Mouse (Mus musculus): ENCODE measurements around the gene Slc2a9. TPM values are rescaled to one million over a fixed set of nuclear protein-coding genes. Genes with fewer than 3 reads are reported as not detected.
A peak's percentile ranks its signal among the peaks of the same experiment; 100 is the strongest.
"Not testable (repeated sequence)": the region's sequence is repeated elsewhere in the genome, so short reads cannot be mapped to it uniquely, and the experiment has no call there.

Gene Slc2a9
- polyA plus RNA-seq, 1 experiment from 2014 or later = 0.26 TPM

DNA sequence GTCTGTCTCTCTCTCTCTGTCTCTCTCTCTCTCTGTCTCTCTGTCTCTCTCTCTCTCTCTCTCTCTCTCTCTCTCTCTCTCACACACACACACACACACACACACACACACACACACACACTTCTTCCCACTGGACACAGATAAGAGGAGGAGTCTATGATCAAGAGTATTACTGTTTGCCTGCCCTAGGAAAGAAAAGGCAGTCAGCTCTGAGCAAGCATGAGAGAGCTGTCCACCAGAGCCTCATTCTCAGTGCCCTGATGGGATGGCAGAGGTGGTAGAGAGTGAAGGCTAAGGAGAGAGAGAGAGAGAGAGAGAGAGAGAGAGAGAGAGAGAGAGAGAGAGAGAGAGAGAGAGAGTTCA, 23.4 kb downstream of the Slc2a9 start:
- peak overlapping the region; percentile 45; the same call in 1 of the 2 replicates for H3K4me2 ChIP-seq
- 0 out of 2 replicates have a peak, but pooled peaks have one; percentile 10 for ATAC-seq (replicated peaks)
- H3K4me1 ChIP-seq; H3K9ac ChIP-seq; H3K9me3 ChIP-seq; H3K4me3 ChIP-seq; H3K27ac ChIP-seq; H3K27me3 ChIP-seq (replicated peaks); H3K36me3 ChIP-seq (replicated peaks): not testable (repeated sequence)

DNA sequence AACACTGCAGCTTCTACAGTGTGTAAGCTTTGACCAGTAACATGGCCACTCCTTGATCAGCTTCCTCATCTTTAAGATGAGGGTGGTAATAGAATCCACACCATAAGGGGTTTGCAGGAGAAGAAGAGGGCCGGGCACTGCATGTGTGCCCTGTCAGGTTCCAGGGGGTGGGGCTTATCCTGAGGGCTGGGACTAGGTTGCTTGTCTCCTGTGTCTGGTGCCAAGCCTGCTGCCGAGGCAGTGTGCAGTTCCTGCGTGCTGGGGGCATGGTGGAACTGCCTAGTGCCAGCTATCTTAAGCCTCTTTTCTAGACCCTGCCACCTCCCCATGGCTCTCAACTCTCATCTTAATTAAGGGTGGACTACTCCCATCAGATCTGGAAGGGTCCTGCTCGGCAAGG, 23.9 kb downstream of the Slc2a9 start:
- ATAC-seq (replicated peaks) = 0 out of 2 replicates have a peak, but pooled peaks have one; percentile 37
- Histone ChIP-seq H3K9me3 (no peaks in the 10 kb centered on the region), H3K36me3 (replicated peaks) (no peaks in the 10 kb centered on the region), H3K9ac (no peak overlapping the region), H3K4me2 (no peak overlapping the region), H3K4me1 (peaks cover 8% of the 10 kb centered on the region; the same call in 1 of the 2 replicates), H3K27ac (no peak overlapping the region), H3K27me3 (replicated peaks) (no peaks in the 10 kb centered on the region; the same call in 1 of the 2 replicates), H3K4me3 (no peak overlapping the region)
- WGBS = 42% methylated on average over 4 of the region's 4 CpGs

DNA sequence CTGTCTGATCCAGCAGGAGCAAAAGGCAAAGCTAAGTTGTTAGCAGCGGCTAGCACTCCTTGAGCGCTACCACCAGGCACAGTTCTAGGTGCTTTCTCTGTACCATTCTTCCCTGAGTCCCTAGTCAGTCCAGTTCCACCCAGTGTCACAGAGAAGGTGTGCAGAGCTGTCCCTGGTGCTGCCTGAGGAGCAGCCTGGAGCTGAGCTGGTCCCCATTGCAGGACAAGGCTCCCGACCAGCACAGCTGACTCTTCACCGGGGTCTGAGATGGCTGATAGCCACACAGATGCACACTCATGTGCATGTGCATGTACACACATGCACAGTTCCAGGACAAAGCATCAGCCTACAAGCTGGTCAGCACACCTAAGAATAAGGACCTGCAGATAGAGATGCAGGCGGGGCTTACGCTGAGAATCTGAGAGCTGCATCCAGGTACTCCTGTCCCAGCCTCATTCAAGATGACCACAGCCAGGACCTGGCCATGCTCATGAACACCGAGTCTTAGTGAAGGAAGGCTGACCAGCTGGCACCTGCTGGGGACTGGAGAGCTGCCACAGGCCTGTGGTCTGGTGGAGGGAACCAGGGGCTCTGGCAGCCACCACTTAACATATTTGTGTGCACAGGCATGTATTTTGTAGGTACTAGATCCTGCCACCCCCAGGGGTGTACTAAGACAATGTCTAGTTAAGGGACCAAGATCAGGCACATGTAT, 25.1 kb downstream of the Slc2a9 start:
- H3K4me2 ChIP-seq = no peak overlapping the region
- H3K36me3 ChIP-seq (replicated peaks) = no peaks in the 10 kb centered on the region
- no peak overlapping the region for H3K27ac ChIP-seq
- H3K9me3 ChIP-seq = no peaks in the 10 kb centered on the region
- peaks cover 8% of the 10 kb centered on the region; the same call in 1 of the 2 replicates for H3K4me1 ChIP-seq
- no peaks in the 10 kb centered on the region; the same call in 1 of the 2 replicates for H3K27me3 ChIP-seq (replicated peaks)
- H3K9ac ChIP-seq = no peak overlapping the region
- no peak overlapping the region for H3K4me3 ChIP-seq
- ATAC-seq (replicated peaks) = no peak
- 88% methylated on average over 7 of the region's 7 CpGs for WGBS

DNA sequence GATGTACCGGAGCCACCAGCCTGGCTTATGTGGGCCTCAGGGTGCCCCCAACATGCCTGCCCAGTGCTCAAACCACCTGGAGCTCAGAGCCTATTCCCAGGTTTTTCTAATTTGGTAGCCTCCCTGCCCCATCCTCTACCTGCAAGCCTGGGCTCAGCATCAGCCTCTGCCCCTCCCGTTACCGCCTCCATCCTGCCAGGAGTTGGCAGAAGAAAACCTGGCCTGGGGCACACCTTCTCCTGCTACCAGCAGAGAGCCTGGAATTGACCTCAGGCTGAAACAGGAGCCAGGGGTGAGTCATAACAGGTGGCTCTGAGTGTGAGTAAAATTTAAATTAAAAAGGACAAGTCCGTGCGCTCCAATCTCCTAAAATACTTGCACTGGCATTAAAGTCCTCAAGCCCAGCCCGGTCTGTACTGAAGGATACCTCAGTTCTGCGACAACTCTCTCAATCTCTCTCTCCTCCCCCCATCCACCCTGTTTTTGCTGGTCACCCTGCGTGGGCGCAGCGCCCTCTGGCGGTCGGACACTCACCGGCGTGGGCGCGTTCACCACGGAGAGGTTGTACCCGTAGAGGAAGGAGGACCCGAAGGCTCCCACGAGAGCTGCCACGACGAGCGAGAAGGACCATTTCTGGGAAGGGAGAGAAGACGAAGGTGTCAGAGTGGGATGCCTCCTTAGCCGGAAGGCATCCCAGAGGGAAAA, 25.9 kb downstream of the Slc2a9 start:
- Histone ChIP-seq H3K4me1 (peaks cover 8% of the 10 kb centered on the region; the same call in 1 of the 2 replicates), H3K9me3 (no peaks in the 10 kb centered on the region), H3K4me2 (no peak overlapping the region), H3K27me3 (replicated peaks) (no peaks in the 10 kb centered on the region; the same call in 1 of the 2 replicates), H3K36me3 (replicated peaks) (no peaks in the 10 kb centered on the region), H3K27ac (no peak overlapping the region), H3K4me3 (no peak overlapping the region), H3K9ac (no peak overlapping the region)
- WGBS = 90% methylated on average over 25 of the region's 25 CpGs
- no peak for ATAC-seq (replicated peaks)

DNA sequence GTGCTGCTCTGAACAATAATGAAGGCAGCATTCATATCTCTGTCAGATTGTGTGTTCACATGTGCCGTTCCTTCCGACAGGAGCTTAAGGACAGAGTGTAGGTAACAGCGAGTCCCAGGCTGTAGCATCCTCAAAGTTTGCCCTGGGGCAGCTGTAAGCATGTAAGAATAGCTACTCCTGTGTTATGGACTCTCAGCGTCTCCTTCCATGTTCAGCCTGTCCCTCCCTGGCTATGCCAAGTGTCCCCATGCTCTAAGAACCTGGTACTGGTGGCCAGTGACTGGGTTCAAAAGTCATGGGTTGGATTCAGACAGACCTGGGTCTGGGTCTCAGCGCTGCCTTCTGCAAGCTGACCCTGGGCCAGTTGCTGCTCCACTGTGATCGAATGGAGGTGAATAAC, 32.1 kb downstream of the Slc2a9 start:
- no peaks in the 10 kb centered on the region for H3K9me3 ChIP-seq
- no peak overlapping the region for H3K27ac ChIP-seq
- H3K9ac ChIP-seq = no peak overlapping the region
- no peaks in the 10 kb centered on the region for H3K36me3 ChIP-seq (replicated peaks)
- no peak overlapping the region for H3K4me2 ChIP-seq
- no peaks in the 10 kb centered on the region for H3K27me3 ChIP-seq (replicated peaks)
- 88% methylated on average over 6 of the region's 6 CpGs for WGBS
- H3K4me3 ChIP-seq = no peak overlapping the region
- H3K4me1 ChIP-seq = no peaks in the 10 kb centered on the region
- ATAC-seq (replicated peaks) = no peak

DNA sequence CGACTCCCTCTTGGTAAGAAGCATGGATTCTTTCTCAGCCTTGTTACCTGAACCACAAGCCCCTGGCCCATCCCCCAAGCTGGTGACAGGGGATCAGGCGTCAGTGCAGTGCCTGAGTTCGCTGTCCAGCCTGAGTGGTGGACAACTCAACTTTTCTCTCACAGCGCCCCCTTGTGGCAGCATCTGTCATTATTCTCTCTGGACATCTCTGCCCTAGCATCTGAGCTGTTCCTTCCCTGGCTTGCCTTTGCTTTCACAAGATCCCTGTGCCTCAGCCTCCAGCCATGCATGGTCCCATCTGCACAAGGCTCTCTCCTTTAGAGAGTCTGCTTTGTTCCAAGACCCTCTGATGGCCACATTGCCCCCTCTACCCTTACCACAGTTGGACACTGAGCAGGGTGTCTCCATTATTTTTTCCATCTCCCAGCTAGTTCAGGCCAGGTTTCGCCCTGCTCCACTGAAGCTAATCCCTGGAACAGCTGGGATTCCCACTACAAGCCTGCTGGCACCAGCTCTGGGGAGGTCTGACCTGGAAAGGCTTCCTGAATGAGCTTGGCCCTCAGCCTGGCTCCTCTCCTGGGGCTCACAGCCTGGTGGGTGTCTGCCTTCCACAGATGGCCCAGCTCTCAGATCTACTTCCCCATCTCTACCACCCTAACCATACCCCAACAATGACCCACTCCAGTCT, 32.9 kb downstream of the Slc2a9 start:
- Histone ChIP-seq H3K4me1 (no peaks in the 10 kb centered on the region), H3K36me3 (replicated peaks) (no peaks in the 10 kb centered on the region), H3K9ac (no peak overlapping the region), H3K9me3 (no peaks in the 10 kb centered on the region), H3K27me3 (replicated peaks) (no peaks in the 10 kb centered on the region), H3K4me2 (no peak overlapping the region), H3K4me3 (no peak overlapping the region), H3K27ac (no peak overlapping the region)
- WGBS = 22% methylated on average over 5 of the region's 5 CpGs
- peak; percentile 65 for ATAC-seq (replicated peaks)

DNA sequence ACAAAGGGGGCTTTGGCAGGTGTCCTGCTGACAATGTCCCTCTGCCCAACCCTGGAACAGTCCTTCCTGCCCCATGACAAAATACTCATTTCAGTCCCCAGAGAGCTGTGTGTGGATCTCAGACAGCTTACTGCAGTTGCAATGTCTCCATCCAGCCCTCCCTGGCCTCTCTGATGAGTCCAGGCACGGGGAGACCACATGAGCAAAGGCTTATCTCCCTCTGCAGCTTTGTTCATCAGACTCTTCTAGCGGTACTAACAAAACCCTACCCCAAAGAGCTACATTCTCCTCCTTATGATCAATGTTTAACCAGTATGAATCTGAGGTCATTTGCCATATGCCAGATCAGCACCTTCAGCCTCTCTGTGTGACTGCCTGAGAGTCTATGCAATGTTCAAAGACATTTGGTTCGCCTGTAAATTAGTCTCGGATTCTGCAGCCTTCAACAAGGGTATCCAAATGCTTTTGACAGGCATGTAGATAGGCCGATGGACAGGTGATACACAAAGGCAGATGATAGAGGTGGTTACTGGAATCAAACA, 36.3 kb downstream of the Slc2a9 start:
- H3K9ac ChIP-seq = no peak overlapping the region
- 74% methylated on average over 5 of the region's 5 CpGs for WGBS
- H3K36me3 ChIP-seq (replicated peaks) = no peaks in the 10 kb centered on the region
- no peak overlapping the region for H3K27ac ChIP-seq
- H3K9me3 ChIP-seq = no peaks in the 10 kb centered on the region
- H3K4me2 ChIP-seq = no peak overlapping the region
- H3K27me3 ChIP-seq (replicated peaks) = no peaks in the 10 kb centered on the region
- no peak overlapping the region for H3K4me3 ChIP-seq
- ATAC-seq (replicated peaks) = no peak
- no peaks in the 10 kb centered on the region for H3K4me1 ChIP-seq

DNA sequence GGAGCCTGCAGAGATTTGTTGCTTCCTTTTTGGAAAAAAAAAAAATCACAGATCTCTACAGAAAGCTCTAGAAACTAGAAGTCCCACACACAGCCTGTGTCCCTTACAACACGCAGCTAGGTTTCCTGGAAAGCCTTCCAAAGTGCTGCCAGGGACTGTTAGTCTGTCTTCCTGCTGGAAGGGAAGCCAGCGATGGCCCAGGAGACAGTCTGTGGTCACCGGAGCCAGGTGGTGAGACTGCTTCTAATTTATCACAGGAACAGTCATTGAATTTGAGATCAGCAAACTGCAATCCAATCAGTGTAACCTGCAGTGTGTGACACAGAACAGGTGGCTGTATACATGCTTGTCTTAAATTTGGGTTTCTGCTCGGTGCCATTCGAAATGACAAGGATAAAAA, 41.7 kb downstream of the Slc2a9 start:
- Histone ChIP-seq H3K9me3 (no peaks in the 10 kb centered on the region), H3K4me2 (no peak overlapping the region), H3K36me3 (replicated peaks) (no peaks in the 10 kb centered on the region), H3K27me3 (replicated peaks) (no peaks in the 10 kb centered on the region), H3K27ac (no peak overlapping the region), H3K4me3 (no peak overlapping the region), H3K4me1 (no peaks in the 10 kb centered on the region), H3K9ac (no peak overlapping the region)
- 91% methylated on average over 5 of the region's 5 CpGs for WGBS
- no peak for ATAC-seq (replicated peaks)

DNA sequence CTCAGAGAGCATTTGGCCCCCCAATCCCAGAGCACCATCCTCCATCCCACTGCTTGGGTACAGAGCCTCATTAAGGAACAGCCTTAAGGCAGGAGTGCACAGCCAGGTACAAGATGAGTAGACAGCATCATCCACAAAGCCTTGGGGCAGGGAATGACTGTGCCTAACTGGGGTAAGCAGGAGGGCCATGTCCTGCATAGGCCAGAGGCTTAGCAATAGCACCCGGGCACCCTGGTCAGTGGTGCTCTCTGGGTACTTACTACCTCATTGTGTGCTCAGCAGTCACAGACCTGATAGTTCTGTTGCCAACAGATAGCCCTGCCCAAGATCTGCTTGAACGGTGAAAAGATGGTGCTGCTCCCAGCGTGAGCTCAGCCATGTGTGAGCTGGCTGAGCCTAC, 52.0 kb downstream of the Slc2a9 start:
- no peak overlapping the region for H3K4me2 ChIP-seq
- no peaks in the 10 kb centered on the region for H3K4me1 ChIP-seq
- H3K36me3 ChIP-seq (replicated peaks) = no peaks in the 10 kb centered on the region
- no peak overlapping the region for H3K9ac ChIP-seq
- H3K27me3 ChIP-seq (replicated peaks) = no peaks in the 10 kb centered on the region
- ATAC-seq (replicated peaks) = no peak
- no peak overlapping the region for H3K4me3 ChIP-seq
- 91% methylated on average over 3 of the region's 3 CpGs for WGBS
- no peak overlapping the region for H3K27ac ChIP-seq
- no peaks in the 10 kb centered on the region for H3K9me3 ChIP-seq

DNA sequence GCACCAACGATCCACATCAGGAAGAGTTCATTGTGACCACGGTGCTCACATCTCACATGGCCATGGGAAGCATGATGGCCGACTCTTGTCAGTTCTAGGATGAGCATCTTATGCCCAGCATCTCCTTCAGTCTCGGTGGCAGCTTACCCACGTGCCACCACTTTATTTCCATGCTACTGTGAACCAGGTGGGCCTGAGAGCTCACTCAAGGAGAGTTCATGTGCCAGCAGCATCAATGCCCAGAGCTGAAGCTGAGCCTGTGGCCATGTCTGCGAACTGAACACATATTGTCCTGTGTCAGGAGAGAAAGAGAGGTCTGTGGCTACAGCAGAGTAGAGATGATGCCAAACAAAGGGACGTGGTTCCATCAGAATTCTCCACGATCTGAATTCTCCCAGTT, 53.3 kb downstream of the Slc2a9 start:
- no peaks in the 10 kb centered on the region for H3K27me3 ChIP-seq (replicated peaks)
- no peaks in the 10 kb centered on the region for H3K9me3 ChIP-seq
- no peaks in the 10 kb centered on the region for H3K4me1 ChIP-seq
- ATAC-seq (replicated peaks) = no peak
- no peak overlapping the region for H3K27ac ChIP-seq
- no peaks in the 10 kb centered on the region for H3K36me3 ChIP-seq (replicated peaks)
- H3K4me2 ChIP-seq = no peak overlapping the region
- 87% methylated on average over 8 of the region's 8 CpGs for WGBS
- H3K4me3 ChIP-seq = no peak overlapping the region
- no peak overlapping the region for H3K9ac ChIP-seq

DNA sequence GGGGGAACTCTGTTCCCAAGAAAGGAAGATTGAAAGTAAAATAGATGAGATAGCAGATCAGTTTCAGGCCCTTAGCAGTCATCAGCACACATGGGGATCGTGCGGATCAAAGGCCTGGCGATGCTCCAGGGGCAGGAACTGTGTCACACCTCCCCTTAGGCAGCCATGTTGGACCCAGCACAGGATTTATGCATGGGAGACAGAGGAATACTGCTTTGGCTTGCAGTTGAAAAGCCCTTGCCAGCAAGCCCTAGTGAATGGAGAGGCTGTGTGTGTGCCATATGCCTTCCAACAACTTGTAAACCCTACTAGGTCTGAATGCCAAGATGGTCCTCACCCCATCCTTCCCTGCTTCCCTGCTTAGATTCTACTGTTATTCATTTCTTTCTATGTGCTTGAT, 54.8 kb downstream of the Slc2a9 start:
- ATAC-seq (replicated peaks) = no peak
- Histone ChIP-seq H3K4me3 (no peak overlapping the region), H3K27ac (no peak overlapping the region), H3K27me3 (replicated peaks) (no peaks in the 10 kb centered on the region), H3K36me3 (replicated peaks) (no peaks in the 10 kb centered on the region), H3K9me3 (no peaks in the 10 kb centered on the region), H3K4me1 (no peaks in the 10 kb centered on the region), H3K4me2 (no peak overlapping the region), H3K9ac (no peak overlapping the region)
- 95% methylated on average over 3 of the region's 3 CpGs for WGBS

DNA sequence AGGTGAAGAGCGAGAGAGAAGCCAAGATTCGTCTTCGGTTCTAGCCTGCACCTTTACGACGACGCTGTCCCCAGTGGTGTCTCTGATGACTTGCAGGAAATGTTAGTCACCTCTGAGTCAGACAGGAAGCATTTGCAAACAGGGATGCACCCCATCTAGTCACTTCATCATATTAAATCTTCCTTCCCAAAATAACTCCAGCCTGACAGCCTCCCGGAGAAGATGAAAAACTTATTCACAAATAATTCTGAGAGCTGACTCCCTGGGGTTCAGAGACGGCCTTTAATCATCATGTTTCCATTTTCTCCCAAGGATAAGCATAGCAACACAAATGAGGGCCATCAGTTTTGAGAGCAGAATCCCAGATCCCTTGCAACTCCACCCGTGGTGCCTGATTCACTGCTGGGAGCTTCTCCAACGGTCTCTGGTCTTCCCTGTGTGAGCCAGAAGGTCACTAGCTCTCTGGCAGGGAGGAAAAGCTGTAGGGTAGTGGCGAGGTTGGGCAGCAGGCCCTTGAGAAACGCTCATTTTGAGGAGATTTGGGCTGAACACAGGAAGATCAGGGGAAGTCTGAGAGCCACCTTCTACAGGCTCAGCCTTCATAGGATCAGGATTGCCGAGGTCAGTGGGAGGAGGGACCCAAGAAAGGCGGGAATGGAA, 56.5 kb downstream of the Slc2a9 start:
- H3K9me3 ChIP-seq = no peaks in the 10 kb centered on the region
- ATAC-seq (replicated peaks) = no peak
- WGBS = 68% methylated on average over 14 of the region's 14 CpGs
- no peak overlapping the region for H3K9ac ChIP-seq
- H3K4me2 ChIP-seq = no peak overlapping the region
- no peak overlapping the region for H3K27ac ChIP-seq
- no peaks in the 10 kb centered on the region for H3K4me1 ChIP-seq
- no peak overlapping the region for H3K4me3 ChIP-seq
- no peaks in the 10 kb centered on the region for H3K27me3 ChIP-seq (replicated peaks)
- H3K36me3 ChIP-seq (replicated peaks) = no peaks in the 10 kb centered on the region

Measured in midbrain, embryonic 15.5 days (tissue).